Mouse (Mus musculus) thymus, adult 2 months (tissue): ENCODE results near the gene Iqgap2. TPM values are rescaled to one million over a fixed set of nuclear protein-coding genes. Genes with fewer than 3 reads are reported as not detected.

Source experiments
- DNase-seq: peaks from one replicate; pipeline ENCODE4 v3.0.0; 2021
- H3K27ac ChIP-seq: fragments of 200-500 bp; 2 replicates; pipeline ENCODE4 v1.5.1; 2012; ENCODE audit warnings: low read length, control low read depth; ENCODE audit not compliant: control insufficient read depth, insufficient read depth
- H3K27me3 ChIP-seq: fragments of 200-500 bp; 2 replicates; pipeline ENCODE4 v1.6.1; 2012; ENCODE audit warnings: mild to moderate bottlenecking, low read length, moderate library complexity, mixed read lengths; ENCODE audit not compliant: control insufficient read depth, insufficient read depth
- H3K36me3 ChIP-seq: fragments of 200-500 bp; 2 replicates; pipeline ENCODE4 v1.6.1; 2012; ENCODE audit warnings: mild to moderate bottlenecking, low read length, moderate library complexity; ENCODE audit not compliant: control insufficient read depth, insufficient read depth
- H3K4me1 ChIP-seq: fragments of 200-500 bp; replicated peaks from 2 replicates; pipeline ENCODE4 v1.6.1; 2012; ENCODE audit warnings: low read length; ENCODE audit not compliant: control insufficient read depth, insufficient read depth
- H3K4me3 ChIP-seq: fragments of 200-500 bp; 2 replicates; pipeline ENCODE4 v1.5.1; 2012; ENCODE audit warnings: mild to moderate bottlenecking, low read length, control low read depth, moderate library complexity; ENCODE audit not compliant: control insufficient read depth, insufficient read depth
- CTCF ChIP-seq: fragments of 200-500 bp; IDR thresholded peaks from 2 replicates; pipeline ENCODE4 v1.5.1; 2012; ENCODE audit warnings: mild to moderate bottlenecking, control low read depth, low read length, moderate library complexity, borderline replicate concordance; ENCODE audit not compliant: control insufficient read depth, poor library complexity, insufficient read depth; ENCODE audit errors: extremely low read depth
- POLR2A ChIP-seq: fragments of 200-500 bp; IDR thresholded peaks from 2 replicates; pipeline ENCODE4 v1.6.1; 2012; ENCODE audit warnings: mild to moderate bottlenecking, low read length, control low read depth, moderate library complexity; ENCODE audit not compliant: control insufficient read depth, poor library complexity, insufficient read depth; ENCODE audit errors: extremely low read depth
- WGBS: fragments of 180-500 bp; shearing (Covaris S2); methylation state at CpG from one replicate; pipeline ENCODE4 v1.1.7; 2018; 5-methylcytosine and 5-hydroxymethylcytosine counted together
- polyA plus RNA-seq: library from polyadenylated mRNA; depleted of rRNA; stranded (reverse); fragments of >200 nt; gene quantifications from 2 replicates; pipeline ENCODE4 v1.2.3, GENCODE M21; 2012

Iqgap2 gene
- polyA plus RNA-seq, 1 experiment, result 4.4 TPM

- no peaks in the 10 kb centered on the region for H3K36me3 ChIP-seq
- H3K27ac ChIP-seq, result no peak overlapping the region
- no peak overlapping the region for H3K4me3 ChIP-seq
- DNase-seq, result no peak
- H3K4me1 ChIP-seq, result peaks cover 6% of the 10 kb centered on the region
- no peaks in the 10 kb centered on the region for H3K27me3 ChIP-seq
- 72% methylated on average over 13 of the region's 13 CpGs for WGBS
- TF ChIP-seq CTCF (no peak), POLR2A (no peak)
Observed at GRCm38 (mm10) chr13:95805469-95806166, 86.1 kb downstream of the Iqgap2 start.

- WGBS, result 96% methylated on average over 6 of the region's 6 CpGs
- TF ChIP-seq POLR2A (no peak), CTCF (no peak)
- Histone ChIP-seq H3K27me3 (no peaks in the 10 kb centered on the region), H3K36me3 (no peaks in the 10 kb centered on the region), H3K4me1 (peaks cover 6% of the 10 kb centered on the region), H3K27ac (no peak overlapping the region), H3K4me3 (no peak overlapping the region)
- no peak for DNase-seq
Observed at GRCm38 (mm10) chr13:95804113-95804512, 87.6 kb downstream of the Iqgap2 start.

DNA sequence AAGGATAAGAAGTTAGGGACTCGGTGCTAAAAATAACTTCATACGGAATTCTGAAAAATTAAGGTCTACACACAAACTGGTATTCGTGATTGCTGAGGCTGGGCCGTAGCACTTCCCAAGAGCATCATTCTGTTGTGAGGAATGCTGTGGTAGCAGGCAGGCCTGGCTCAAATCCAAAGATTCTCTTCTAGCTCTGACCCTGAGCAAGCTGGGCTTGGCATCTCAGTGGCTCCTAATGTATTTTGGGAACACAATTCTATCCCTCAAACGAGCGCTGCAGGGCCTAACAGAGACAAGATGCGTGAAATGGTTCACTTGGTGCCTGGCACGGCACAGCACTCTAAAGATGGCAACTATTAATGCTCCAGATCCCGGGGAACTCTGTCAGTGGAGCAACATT is 90.8 kb downstream of the Iqgap2 start:
- Histone ChIP-seq H3K27ac (no peak overlapping the region), H3K4me1 (peaks cover 6% of the 10 kb centered on the region), H3K36me3 (no peaks in the 10 kb centered on the region), H3K27me3 (no peaks in the 10 kb centered on the region), H3K4me3 (no peak overlapping the region)
- no peak for DNase-seq
- WGBS, result 94% methylated on average over 9 of the region's 9 CpGs
- no peak for TF ChIP-seq POLR2A
- no peak for TF ChIP-seq CTCF

DNA sequence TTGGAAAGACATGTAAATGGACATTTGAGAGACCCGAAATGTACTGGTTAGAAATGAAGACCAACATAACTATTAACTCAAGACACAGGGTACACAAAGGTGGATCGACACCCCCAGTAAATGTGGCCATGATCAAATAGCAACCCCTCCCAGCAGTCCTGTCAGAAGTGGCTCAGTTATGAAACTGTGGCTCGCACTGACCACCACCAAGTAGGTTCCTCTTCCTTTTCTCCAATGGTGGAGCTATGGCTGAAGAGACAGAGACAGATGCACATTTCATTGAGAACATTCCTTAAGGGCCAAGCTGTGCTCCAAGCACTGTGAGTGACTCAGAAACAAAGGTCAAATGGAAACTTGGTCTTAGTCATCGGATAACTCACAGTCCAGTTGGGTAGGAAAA is 92.4 kb downstream of the Iqgap2 start:
- 92% methylated on average over 4 of the region's 4 CpGs for WGBS
- Histone ChIP-seq H3K27me3 (no peaks in the 10 kb centered on the region), H3K4me3 (no peak overlapping the region), H3K4me1 (peaks cover 2% of the 10 kb centered on the region), H3K36me3 (no peaks in the 10 kb centered on the region), H3K27ac (no peak overlapping the region)
- no peak for TF ChIP-seq CTCF
- no peak for TF ChIP-seq POLR2A
- DNase-seq, result no peak

GRCm38 (mm10) chr13:95798721-95799120 is 93.0 kb downstream of the Iqgap2 start:
- no peaks in the 10 kb centered on the region for H3K27me3 ChIP-seq
- peaks cover 2% of the 10 kb centered on the region for H3K4me1 ChIP-seq
- DNase-seq, result no peak
- WGBS, result 91% methylated on average over 6 of the region's 6 CpGs
- no peak overlapping the region for H3K4me3 ChIP-seq
- H3K27ac ChIP-seq, result no peak overlapping the region
- H3K36me3 ChIP-seq, result no peaks in the 10 kb centered on the region
- no peak for TF ChIP-seq POLR2A
- TF ChIP-seq CTCF, result no peak

- no peak overlapping the region for H3K4me3 ChIP-seq
- TF ChIP-seq POLR2A, result no peak
- TF ChIP-seq CTCF, result no peak
- WGBS, result 77% methylated on average over 2 of the region's 2 CpGs
Observed at GRCm38 (mm10) chr13:95797530-95797929, 94.2 kb downstream of the Iqgap2 start.

More at GRCm38 (mm10) chr13:95797530-95797929, 94.2 kb downstream of the Iqgap2 start:
- H3K27me3 ChIP-seq, result no peaks in the 10 kb centered on the region
- H3K27ac ChIP-seq, result no peak overlapping the region
- DNase-seq, result no peak
- H3K4me1 ChIP-seq, result peaks cover 2% of the 10 kb centered on the region
- no peaks in the 10 kb centered on the region for H3K36me3 ChIP-seq
